Mouse (Mus musculus): ENCODE data around the gene Nlgn1. TPM values are rescaled to one million over a fixed set of nuclear protein-coding genes. Genes with fewer than 3 reads are reported as not detected.

Gene Nlgn1
- polyA plus RNA-seq, 1 experiment = not detected

DNA sequence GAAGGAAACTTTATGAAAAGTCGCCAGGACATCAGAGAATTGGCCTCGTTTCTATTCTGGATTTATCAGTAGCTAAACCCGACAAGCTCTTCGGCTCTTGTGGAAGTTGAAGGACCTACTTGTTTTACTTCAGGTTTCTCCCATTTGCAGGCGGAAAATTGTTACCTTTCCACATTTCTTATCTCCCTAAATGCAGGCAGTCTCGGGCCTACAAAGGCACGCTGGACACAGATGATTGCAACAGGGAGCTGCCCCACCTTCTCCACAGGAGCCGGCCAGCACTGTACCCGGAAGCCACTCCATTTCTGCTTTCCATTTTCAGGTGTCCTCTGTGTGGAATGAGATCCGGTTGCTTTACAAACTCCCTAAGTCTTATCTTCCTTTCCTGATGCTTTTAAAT is 656.4 kb downstream of the Nlgn1 start:
- no peaks in the 10 kb centered on the region for H3K36me3 ChIP-seq (ENCODE audit: control insufficient read depth, insufficient read depth, low read length)
- no peak for DNase-seq (ENCODE audit: low read depth in 1 of 2, low spot score in 2 of 2)
- WGBS = 84% methylated on average over 10 of the region's 10 CpGs
- no peaks in the 10 kb centered on the region for H3K27me3 ChIP-seq (ENCODE audit: control insufficient read depth, insufficient read depth, low read length)
- TF ChIP-seq CTCF (IDR thresholded peaks at IDR 0.05; ENCODE audit: extremely low read depth, insufficient read depth, insufficient read length, insufficient replicate concordance) = no peak
- no peak for TF ChIP-seq POLR2A (IDR thresholded peaks at IDR 0.05; ENCODE audit: low read depth, low read length)
- no peak overlapping the region for H3K4me3 ChIP-seq (ENCODE audit: extremely low read depth, insufficient read depth, insufficient read length)
- no peak overlapping the region for H3K27ac ChIP-seq (ENCODE audit: insufficient read depth, low read length)
- no peaks in the 10 kb centered on the region for H3K4me1 ChIP-seq (ENCODE audit: control insufficient read depth, insufficient read depth, insufficient read length)

GRCm38 (mm10) chr3:25675069-25675468 is 657.2 kb downstream of the Nlgn1 start:
- 52% methylated on average over 3 of the region's 3 CpGs for WGBS
- no peak for TF ChIP-seq POLR2A (IDR thresholded peaks at IDR 0.05; ENCODE audit: low read depth, low read length)
- TF ChIP-seq CTCF (IDR thresholded peaks at IDR 0.05; ENCODE audit: extremely low read depth, insufficient read depth, insufficient read length, insufficient replicate concordance) = no peak
- DNase-seq (ENCODE audit: low read depth in 1 of 2, low spot score in 2 of 2) = no peak

DNA sequence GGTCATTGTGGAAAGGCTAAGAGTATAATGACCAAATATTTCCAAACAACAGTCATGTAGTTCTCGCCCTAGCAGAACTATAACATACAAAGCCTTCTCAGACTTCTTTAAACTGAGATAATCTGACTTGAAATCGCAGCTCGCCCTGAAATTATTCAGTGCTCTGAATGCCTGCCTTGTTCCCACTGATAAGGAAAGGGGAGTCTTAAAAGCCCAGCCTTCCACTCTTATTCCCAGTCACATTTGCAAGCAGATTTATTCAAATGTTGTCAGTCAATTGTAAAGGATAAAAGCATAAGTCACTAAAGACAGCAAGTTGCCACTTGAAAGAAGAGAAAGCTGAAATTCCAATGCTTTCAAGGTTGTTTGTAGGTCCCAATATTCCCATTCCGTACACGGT is 658.9 kb downstream of the Nlgn1 start:
- H3K4me1 ChIP-seq (ENCODE audit: control insufficient read depth, insufficient read depth, insufficient read length) = no peaks in the 10 kb centered on the region
- H3K36me3 ChIP-seq (ENCODE audit: control insufficient read depth, insufficient read depth, low read length) = no peaks in the 10 kb centered on the region
- no peak overlapping the region for H3K4me3 ChIP-seq (ENCODE audit: extremely low read depth, insufficient read depth, insufficient read length)
- H3K27me3 ChIP-seq (ENCODE audit: control insufficient read depth, insufficient read depth, low read length) = no peaks in the 10 kb centered on the region
- H3K27ac ChIP-seq (ENCODE audit: insufficient read depth, low read length) = no peak overlapping the region
- WGBS = 84% methylated on average over 5 of the region's 5 CpGs
- DNase-seq (ENCODE audit: low read depth in 1 of 2, low spot score in 2 of 2) = no peak
- TF ChIP-seq POLR2A (IDR thresholded peaks at IDR 0.05; ENCODE audit: low read depth, low read length) (no peak), CTCF (IDR thresholded peaks at IDR 0.05; ENCODE audit: extremely low read depth, insufficient read depth, insufficient read length, insufficient replicate concordance) (no peak)

More at GRCm38 (mm10) chr3:25675069-25675468, 657.2 kb downstream of the Nlgn1 start:
- Histone ChIP-seq H3K27me3 (ENCODE audit: control insufficient read depth, insufficient read depth, low read length) (no peaks in the 10 kb centered on the region), H3K4me1 (ENCODE audit: control insufficient read depth, insufficient read depth, insufficient read length) (no peaks in the 10 kb centered on the region), H3K27ac (ENCODE audit: insufficient read depth, low read length) (no peak overlapping the region), H3K36me3 (ENCODE audit: control insufficient read depth, insufficient read depth, low read length) (no peaks in the 10 kb centered on the region), H3K4me3 (ENCODE audit: extremely low read depth, insufficient read depth, insufficient read length) (no peak overlapping the region)

- WGBS = 69% methylated on average over 4 of the region's 4 CpGs
- Histone ChIP-seq H3K27ac (ENCODE audit: insufficient read depth, low read length) (no peak overlapping the region), H3K4me1 (ENCODE audit: control insufficient read depth, insufficient read depth, insufficient read length) (no peaks in the 10 kb centered on the region), H3K27me3 (ENCODE audit: control insufficient read depth, insufficient read depth, low read length) (no peaks in the 10 kb centered on the region), H3K4me3 (ENCODE audit: extremely low read depth, insufficient read depth, insufficient read length) (no peak overlapping the region), H3K36me3 (ENCODE audit: control insufficient read depth, insufficient read depth, low read length) (no peaks in the 10 kb centered on the region)
- TF ChIP-seq POLR2A (IDR thresholded peaks at IDR 0.05; ENCODE audit: low read depth, low read length) (no peak), CTCF (IDR thresholded peaks at IDR 0.05; ENCODE audit: extremely low read depth, insufficient read depth, insufficient read length, insufficient replicate concordance) (no peak)
- no peak for DNase-seq (ENCODE audit: low read depth in 1 of 2, low spot score in 2 of 2)
These were observed 659.5 kb downstream of the Nlgn1 start for GRCm38 (mm10) chr3:25672779-25673178.

GRCm38 (mm10) chr3:25663464-25663863 is 668.8 kb downstream of the Nlgn1 start:
- no peaks in the 10 kb centered on the region for H3K27me3 ChIP-seq (ENCODE audit: control insufficient read depth, insufficient read depth, low read length)
- 75% methylated on average over 2 of the region's 2 CpGs for WGBS
- H3K4me1 ChIP-seq (ENCODE audit: control insufficient read depth, insufficient read depth, insufficient read length) = no peaks in the 10 kb centered on the region
- DNase-seq (ENCODE audit: low read depth in 1 of 2, low spot score in 2 of 2) = no peak
- no peak for TF ChIP-seq POLR2A (IDR thresholded peaks at IDR 0.05; ENCODE audit: low read depth, low read length)
- TF ChIP-seq CTCF (IDR thresholded peaks at IDR 0.05; ENCODE audit: extremely low read depth, insufficient read depth, insufficient read length, insufficient replicate concordance) = no peak
- H3K27ac ChIP-seq (ENCODE audit: insufficient read depth, low read length) = no peak overlapping the region
- no peaks in the 10 kb centered on the region for H3K36me3 ChIP-seq (ENCODE audit: control insufficient read depth, insufficient read depth, low read length)
- no peak overlapping the region for H3K4me3 ChIP-seq (ENCODE audit: extremely low read depth, insufficient read depth, insufficient read length)

GRCm38 (mm10) chr3:25660285-25660684 is 672.0 kb downstream of the Nlgn1 start:
- TF ChIP-seq POLR2A (IDR thresholded peaks at IDR 0.05; ENCODE audit: low read depth, low read length) (no peak), CTCF (IDR thresholded peaks at IDR 0.05; ENCODE audit: extremely low read depth, insufficient read depth, insufficient read length, insufficient replicate concordance) (no peak)
- no peak overlapping the region for H3K27ac ChIP-seq (ENCODE audit: insufficient read depth, low read length)
- H3K27me3 ChIP-seq (ENCODE audit: control insufficient read depth, insufficient read depth, low read length) = no peaks in the 10 kb centered on the region
- H3K4me1 ChIP-seq (ENCODE audit: control insufficient read depth, insufficient read depth, insufficient read length) = no peaks in the 10 kb centered on the region
- no peak for DNase-seq (ENCODE audit: low read depth in 1 of 2, low spot score in 2 of 2)
- H3K36me3 ChIP-seq (ENCODE audit: control insufficient read depth, insufficient read depth, low read length) = no peaks in the 10 kb centered on the region
- 96% methylated on average over 3 of the region's 3 CpGs for WGBS
- H3K4me3 ChIP-seq (ENCODE audit: extremely low read depth, insufficient read depth, insufficient read length) = no peak overlapping the region

- Histone ChIP-seq H3K27ac (ENCODE audit: insufficient read depth, low read length) (no peak overlapping the region), H3K36me3 (ENCODE audit: control insufficient read depth, insufficient read depth, low read length) (no peaks in the 10 kb centered on the region), H3K4me1 (ENCODE audit: control insufficient read depth, insufficient read depth, insufficient read length) (no peaks in the 10 kb centered on the region), H3K4me3 (ENCODE audit: extremely low read depth, insufficient read depth, insufficient read length) (no peak overlapping the region), H3K27me3 (ENCODE audit: control insufficient read depth, insufficient read depth, low read length) (no peaks in the 10 kb centered on the region)
- no peak for DNase-seq (ENCODE audit: low read depth in 1 of 2, low spot score in 2 of 2)
- TF ChIP-seq CTCF (IDR thresholded peaks at IDR 0.05; ENCODE audit: extremely low read depth, insufficient read depth, insufficient read length, insufficient replicate concordance) (no peak), POLR2A (IDR thresholded peaks at IDR 0.05; ENCODE audit: low read depth, low read length) (no peak)
- 97% methylated on average over 14 of the region's 14 CpGs for WGBS
These were observed 674.3 kb downstream of the Nlgn1 start for GRCm38 (mm10) chr3:25658006-25658405.
